Mouse (Mus musculus) skeletal muscle tissue, adult 2 months (tissue): ENCODE measurements around the gene Btbd11.

Experiments
- DNase-seq: peaks from one replicate; pipeline ENCODE4 v3.0.0-alpha.2; 2012; ENCODE audit warnings: low read depth, low spot score

Btbd11 gene

GRCm38 (mm10) chr10:85522220-85522760 is 135.7 kb downstream of the Btbd11 start:
- DNase-seq: no peak

- no peak for DNase-seq
Observed at GRCm38 (mm10) chr10:85525267-85526015, 138.8 kb downstream of the Btbd11 start.

- DNase-seq: no peak
Observed at GRCm38 (mm10) chr10:85526657-85527056, 140.0 kb downstream of the Btbd11 start.

GRCm38 (mm10) chr10:85527722-85528121 is 141.1 kb downstream of the Btbd11 start:
- no peak for DNase-seq

GRCm38 (mm10) chr10:85533192-85533710 is 146.6 kb downstream of the Btbd11 start:
- DNase-seq: no peak

- no peak for DNase-seq
Observed at GRCm38 (mm10) chr10:85538051-85538753, 151.6 kb downstream of the Btbd11 start.

GRCm38 (mm10) chr10:85539510-85540120 is 153.0 kb downstream of the Btbd11 start:
- no peak for DNase-seq

GRCm38 (mm10) chr10:85540311-85541093 is 153.9 kb downstream of the Btbd11 start:
- no peak for DNase-seq

GRCm38 (mm10) chr10:85541481-85541880 is 154.9 kb downstream of the Btbd11 start:
- no peak for DNase-seq

GRCm38 (mm10) chr10:85541892-85542630 is 155.4 kb downstream of the Btbd11 start:
- DNase-seq: no peak

- no peak for DNase-seq
Observed at GRCm38 (mm10) chr10:85543281-85543680, 156.7 kb downstream of the Btbd11 start.

GRCm38 (mm10) chr10:85544991-85545390 is 158.4 kb downstream of the Btbd11 start:
- DNase-seq: no peak

- DNase-seq: no peak
Observed at GRCm38 (mm10) chr10:85555193-85555592, 168.6 kb downstream of the Btbd11 start.

GRCm38 (mm10) chr10:85561418-85561817 is 174.8 kb downstream of the Btbd11 start:
- DNase-seq: no peak

GRCm38 (mm10) chr10:85571456-85571855 is 184.8 kb downstream of the Btbd11 start:
- no peak for DNase-seq

- DNase-seq: no peak
Observed at GRCm38 (mm10) chr10:85572571-85572970, 186.0 kb downstream of the Btbd11 start.

- DNase-seq: no peak
Observed at GRCm38 (mm10) chr10:85577891-85578420, 191.3 kb downstream of the Btbd11 start.

- DNase-seq: no peak
Observed at GRCm38 (mm10) chr10:85578571-85579465, 192.2 kb downstream of the Btbd11 start.

- DNase-seq: no peak
Observed at GRCm38 (mm10) chr10:85587758-85588157, 201.1 kb downstream of the Btbd11 start.
